Mouse (Mus musculus) heart, postnatal 4 days (tissue): ENCODE measurements around the gene Inpp4b. TPM values are rescaled to one million over a fixed set of nuclear protein-coding genes. Genes with fewer than 3 reads are reported as not detected.
"Not testable (repeated sequence)": the region's sequence is repeated elsewhere in the genome, so short reads cannot be mapped to it uniquely, and the experiment has no call there.

Experiments
- DNase-seq: peaks from one replicate; pipeline ENCODE4 v3.0.0; 2021
- total RNA-seq, 2 experiments: library from RNA; stranded (reverse); gene quantifications; 2 replicates each; pipeline ENCODE4 v1.2.3; 2021

Inpp4b gene
- total RNA-seq, 2 experiments from 2014 or later, result 48.2 to 54.0 TPM

- DNase-seq, result no peak
Measured at GRCm38 (mm10) chr8:81996239-81996638, 653.9 kb downstream of the Inpp4b start.

DNA sequence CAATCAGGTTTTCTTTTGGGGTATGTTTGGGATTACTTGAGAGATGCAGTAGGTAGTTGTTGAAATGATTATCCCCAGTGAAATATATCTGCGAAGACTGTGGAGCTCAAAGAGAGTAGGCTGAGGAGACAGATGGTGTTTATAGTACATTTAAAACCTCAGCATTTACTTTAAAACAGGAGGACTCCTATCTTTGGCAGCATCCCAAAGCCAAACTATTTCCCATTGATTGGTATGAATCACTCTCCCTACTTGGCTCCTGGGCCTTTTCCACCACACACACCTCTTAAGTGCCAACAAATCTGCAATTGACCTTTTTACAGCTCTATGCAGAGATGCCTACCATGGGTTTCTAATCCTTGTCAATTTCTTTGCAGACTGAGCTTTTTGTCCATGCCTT is 654.5 kb downstream of the Inpp4b start:
- no peak for DNase-seq

- DNase-seq, result no peak
Measured at GRCm38 (mm10) chr8:82004158-82004557, 661.8 kb downstream of the Inpp4b start.

DNA sequence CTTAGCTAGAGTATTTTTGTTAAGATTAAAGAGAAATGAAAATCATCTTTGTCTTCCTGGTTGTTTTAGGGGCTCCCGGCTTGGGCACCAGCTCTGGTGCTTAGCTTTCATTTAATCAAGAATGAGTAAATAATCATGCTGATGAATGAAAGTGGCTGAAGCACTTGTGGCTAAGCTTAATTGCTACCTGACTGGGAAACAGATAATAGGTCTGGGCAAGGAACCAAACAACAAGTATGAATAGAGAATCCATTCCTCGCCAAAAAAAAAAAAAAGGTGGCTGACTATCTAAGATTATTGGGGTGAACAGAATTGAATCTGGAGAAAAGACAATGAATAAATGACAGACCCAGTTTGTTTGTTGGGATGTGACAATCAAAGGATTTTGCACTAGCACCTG is 663.1 kb downstream of the Inpp4b start:
- no peak for DNase-seq

DNA sequence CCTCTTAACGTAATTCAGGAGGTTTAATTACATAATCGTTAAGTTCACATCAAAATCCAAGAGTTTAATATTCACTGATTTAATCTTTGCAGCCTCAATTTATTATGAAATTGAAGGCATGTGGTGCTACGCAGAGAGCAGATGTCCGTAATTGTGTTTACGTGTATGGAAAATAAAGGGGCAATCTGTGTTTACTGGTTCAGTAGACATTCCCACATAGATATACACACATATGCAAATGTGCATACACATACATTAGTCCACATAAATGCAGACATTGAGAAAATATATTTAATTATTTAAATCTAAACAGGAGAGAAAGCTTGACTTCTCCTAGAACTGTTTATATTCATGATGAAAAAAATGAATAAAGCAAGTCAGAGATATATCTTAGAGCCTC is 675.4 kb downstream of the Inpp4b start:
- DNase-seq, result no peak

GRCm38 (mm10) chr8:82027401-82027800 is 685.0 kb downstream of the Inpp4b start:
- peak; percentile 7 for DNase-seq

DNA sequence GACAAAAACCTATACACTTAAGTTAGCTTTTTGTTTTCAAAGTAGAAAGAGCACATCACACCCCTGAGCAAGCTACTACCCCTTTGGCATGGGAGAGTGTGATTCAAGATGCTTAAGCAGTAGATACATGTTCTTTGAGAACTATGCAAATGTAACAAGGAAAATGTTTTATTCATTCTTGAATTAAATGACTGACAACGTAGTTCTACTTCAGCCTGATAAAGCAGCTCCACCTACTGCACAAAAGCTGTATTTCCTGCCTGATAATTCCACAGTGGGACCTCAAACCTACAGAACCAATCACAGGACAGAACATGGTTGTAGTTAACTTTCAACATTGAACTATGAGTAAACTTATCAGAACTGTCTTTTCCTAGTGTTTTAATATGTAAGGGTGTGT is 686.5 kb downstream of the Inpp4b start:
- peak; percentile 34 for DNase-seq

DNA sequence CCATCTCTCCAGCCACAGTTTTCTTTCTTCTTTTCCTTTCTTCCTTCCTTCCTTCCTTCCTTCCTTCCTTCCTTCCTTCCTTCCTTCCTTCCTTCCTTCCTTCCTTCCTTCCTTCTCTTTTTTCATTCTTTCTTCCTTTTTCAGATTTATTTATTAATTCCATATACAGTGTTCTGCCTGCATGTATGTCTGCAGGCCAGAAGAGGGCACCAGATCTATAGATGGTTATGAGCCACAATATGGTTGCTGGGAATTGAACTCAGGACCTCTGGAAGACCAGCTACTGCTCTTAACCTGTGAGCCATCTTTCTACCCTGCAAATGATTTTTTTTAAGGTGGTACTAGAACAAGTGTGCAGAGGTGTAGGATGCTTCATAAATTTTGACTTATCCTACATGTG is 689.7 kb downstream of the Inpp4b start:
- DNase-seq, result not testable (repeated sequence)

DNA sequence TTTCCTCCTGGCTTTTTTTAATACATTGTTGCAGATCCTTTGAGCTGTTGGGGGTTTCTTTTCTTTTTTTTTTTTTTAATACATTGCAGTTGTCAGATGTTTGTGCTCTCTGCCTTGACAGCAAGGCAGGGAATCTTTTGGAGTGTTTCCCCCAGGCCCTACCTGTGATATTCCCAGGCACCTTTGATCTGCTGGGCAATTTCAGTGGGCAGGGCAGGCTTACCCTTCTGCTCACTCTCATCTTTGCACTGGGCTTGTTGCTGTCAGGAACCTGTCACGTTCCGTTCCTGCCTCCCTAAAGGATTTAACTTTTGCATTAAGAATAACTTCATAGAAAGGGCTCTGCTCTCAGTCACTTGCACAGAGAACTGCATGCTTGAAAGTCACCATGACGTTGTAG is 711.7 kb downstream of the Inpp4b start:
- no peak for DNase-seq

- no peak for DNase-seq
Measured at GRCm38 (mm10) chr8:82067619-82068018, 725.3 kb downstream of the Inpp4b start.

- DNase-seq, result no peak
Measured at GRCm38 (mm10) chr8:82079267-82079666, 736.9 kb downstream of the Inpp4b start.

DNA sequence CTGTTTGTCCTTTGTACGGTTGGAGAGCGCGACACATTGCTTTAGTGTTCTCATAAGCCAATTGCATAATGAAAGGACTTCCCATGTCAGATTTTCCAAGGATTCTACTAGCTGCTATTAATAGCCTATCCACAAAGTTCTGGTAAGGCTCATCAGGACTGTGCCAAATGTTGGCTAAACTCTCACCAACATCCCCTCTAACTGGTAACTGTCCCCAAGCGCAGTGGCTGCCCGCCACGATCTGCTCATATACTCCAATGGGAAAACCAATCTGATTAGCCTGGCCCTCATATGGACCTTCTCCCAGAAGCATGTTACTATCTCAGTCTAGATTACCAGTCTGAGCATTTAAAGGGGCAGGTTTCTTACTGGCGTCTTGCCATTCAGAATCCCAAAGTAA is 744.3 kb downstream of the Inpp4b start:
- not testable (repeated sequence) for DNase-seq

DNA sequence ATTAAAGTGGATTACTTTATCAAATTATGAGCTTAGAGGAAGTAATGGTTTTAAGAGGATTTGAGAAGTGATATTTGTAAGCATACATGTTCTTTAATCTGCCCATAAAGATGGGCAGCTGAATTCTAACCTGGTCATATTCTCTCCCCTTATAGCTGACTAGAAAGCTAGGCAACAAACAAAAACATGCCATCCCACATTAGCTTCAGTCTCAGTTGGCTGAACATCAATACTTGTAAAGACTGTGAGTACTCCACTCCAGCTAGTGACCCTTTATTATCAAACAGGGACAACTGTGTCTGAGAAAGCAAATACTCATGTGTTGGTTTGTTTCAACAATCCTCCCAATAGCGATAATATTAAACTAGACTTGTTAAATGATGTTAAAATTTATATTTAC is 748.5 kb downstream of the Inpp4b start:
- DNase-seq, result no peak

DNA sequence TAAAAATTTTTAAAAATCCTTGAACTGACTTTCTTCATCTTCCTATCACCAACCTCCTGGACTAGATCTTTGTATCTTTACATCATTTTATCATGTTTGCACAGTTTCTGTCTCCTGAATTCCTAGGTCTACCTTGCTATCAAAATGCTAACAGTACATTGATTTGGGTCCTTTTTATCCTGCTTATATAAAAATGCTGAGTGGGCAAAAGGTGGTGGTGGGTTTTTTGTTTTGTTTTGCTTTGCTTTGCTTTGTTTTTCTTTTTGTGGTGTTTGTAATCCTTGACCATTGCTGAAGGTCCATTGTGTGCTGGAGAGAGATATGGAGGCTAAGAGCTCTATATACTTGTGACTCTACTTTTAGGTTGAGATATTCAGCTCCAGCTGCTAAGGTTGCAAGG is 750.9 kb downstream of the Inpp4b start:
- DNase-seq, result no peak

DNA sequence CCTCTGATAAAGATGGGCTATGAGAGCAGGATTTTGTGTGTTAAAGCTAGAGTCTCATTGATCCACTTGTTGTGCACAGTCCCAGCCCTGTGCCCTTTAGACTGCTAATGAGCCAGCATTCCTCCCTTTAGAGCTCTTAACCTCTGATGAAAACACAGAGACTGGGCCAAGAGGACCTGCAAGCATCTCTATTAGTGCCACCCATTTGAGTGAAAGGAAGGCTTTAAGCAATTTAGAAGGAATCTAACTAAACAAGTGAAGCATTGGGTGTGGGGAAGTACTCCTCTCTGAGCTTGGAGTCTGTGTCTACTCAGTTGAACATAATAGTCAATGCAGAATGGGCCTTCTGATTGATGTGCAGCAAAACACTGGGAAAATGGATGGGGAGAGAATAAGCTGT is 762.2 kb downstream of the Inpp4b start:
- no peak for DNase-seq

- DNase-seq, result no peak
Measured at GRCm38 (mm10) chr8:82106131-82106530, 763.8 kb downstream of the Inpp4b start.

- no peak for DNase-seq
Measured at GRCm38 (mm10) chr8:82150272-82150671, 807.9 kb downstream of the Inpp4b start.

- DNase-seq, result no peak
Measured at GRCm38 (mm10) chr8:82157928-82158327, 815.6 kb downstream of the Inpp4b start.
